Comparison of ENCODE assay signal across 8 mouse cellular contexts in genomic region chr2:45105922-45106851, GRCm38 (mm10). TPM values are rescaled to one million over a fixed set of nuclear protein-coding genes. Genes with fewer than 3 reads are reported as not detected.
DNase-seq lines count a peak whose midpoint lies in the region; ATAC-seq lines count a peak whose summit lies in the region.

No protein-coding gene starts in this region.

- no peaks in the 10 kb centered on the region for H3K9me3 ChIP-seq in kidney, embryonic 15.5 days (replicated peaks)
- no peaks in the 10 kb centered on the region for H3K9me3 ChIP-seq in heart, embryonic 16.5 days (replicated peaks; ENCODE audit: control insufficient read depth, low read length)
- H3K9me3 ChIP-seq in midbrain, embryonic 13.5 days = no peaks in the 10 kb centered on the region

- no peak for ATAC-seq in kidney, embryonic 15.5 days (replicated peaks; ENCODE audit: low FRiP score)
- ATAC-seq in heart, embryonic 16.5 days (replicated peaks; ENCODE audit: extremely low read depth, insufficient read depth, low FRiP score) = no peak
- ATAC-seq in midbrain, embryonic 13.5 days = no peak

- no peak for DNase-seq in kidney, adult 8-10 months
- no peak for DNase-seq in embryo, embryonic 10 days (ENCODE audit: low spot score)
- DNase-seq in c-Kit-positive CD71-positive TER-119-positive erythroid progenitor cells, embryonic 14.5 days (ENCODE audit: low spot score) = no peak
- DNase-seq in retina, postnatal 1 day = no peak

- 47% methylated on average over 7 of the region's 7 CpGs for WGBS in kidney, embryonic 15.5 days
- WGBS in heart, embryonic 16.5 days = 39% methylated on average over 7 of the region's 7 CpGs
- 31% methylated on average over 7 of the region's 7 CpGs for WGBS in midbrain, embryonic 13.5 days

- no peaks in the 10 kb centered on the region for H3K36me3 ChIP-seq in kidney, embryonic 15.5 days
- H3K36me3 ChIP-seq in heart, embryonic 16.5 days (ENCODE audit: control insufficient read depth, insufficient read depth) = no peaks in the 10 kb centered on the region
- H3K36me3 ChIP-seq in midbrain, embryonic 13.5 days = no peaks in the 10 kb centered on the region

- H3K4me2 ChIP-seq in kidney, embryonic 15.5 days = peak overlapping the region; percentile 77
- H3K4me2 ChIP-seq in heart, embryonic 16.5 days (ENCODE audit: low read depth, low read length) = peak overlapping the region; percentile 53
- peak overlapping the region; percentile 76 for H3K4me2 ChIP-seq in midbrain, embryonic 13.5 days (replicated peaks)

- peaks cover 52% of the 10 kb centered on the region for H3K4me1 ChIP-seq in kidney, embryonic 15.5 days
- no peaks in the 10 kb centered on the region; the same call in 1 of the 2 replicates for H3K4me1 ChIP-seq in brown adipose tissue, adult 24 weeks (ENCODE audit: control insufficient read depth, insufficient read depth, insufficient read length, low read length)
- peaks cover 55% of the 10 kb centered on the region for H3K4me1 ChIP-seq in heart, embryonic 16.5 days (ENCODE audit: control insufficient read depth, insufficient read depth, low read length)
- peaks cover 81% of the 10 kb centered on the region for H3K4me1 ChIP-seq in midbrain, embryonic 13.5 days (replicated peaks)

- peak overlapping the region; percentile 70 for H3K27ac ChIP-seq in kidney, embryonic 15.5 days
- peak overlapping the region; percentile 84 for H3K27ac ChIP-seq in brown adipose tissue, adult 24 weeks (replicated peaks; ENCODE audit: low read depth, low read length)
- peak overlapping the region; percentile 77 for H3K27ac ChIP-seq in heart, embryonic 16.5 days (ENCODE audit: low read length)
- peak overlapping the region; percentile 69 for H3K27ac ChIP-seq in midbrain, embryonic 13.5 days

- H3K27me3 ChIP-seq in kidney, embryonic 15.5 days = peaks cover 15% of the 10 kb centered on the region
- no peaks in the 10 kb centered on the region for H3K27me3 ChIP-seq in heart, embryonic 16.5 days (ENCODE audit: control insufficient read depth, insufficient read depth, low read length)
- H3K27me3 ChIP-seq in midbrain, embryonic 13.5 days = no peaks in the 10 kb centered on the region

- peak overlapping the region; percentile 18 for H3K4me3 ChIP-seq in kidney, embryonic 15.5 days (replicated peaks)
- H3K4me3 ChIP-seq in brown adipose tissue, adult 24 weeks (ENCODE audit: insufficient read depth, low read depth, low read length) = peak overlapping the region; percentile 27
- H3K4me3 ChIP-seq in heart, embryonic 16.5 days (ENCODE audit: low read length) = peak overlapping the region; percentile 19
- H3K4me3 ChIP-seq in midbrain, embryonic 13.5 days (replicated peaks) = peak overlapping the region; percentile 22

- peak overlapping the region; percentile 31; the same call in 1 of the 2 replicates for H3K9ac ChIP-seq in kidney, embryonic 15.5 days
- peak overlapping the region; percentile 63 for H3K9ac ChIP-seq in heart, embryonic 16.5 days (ENCODE audit: low read length)
- peak overlapping the region; percentile 51; the same call in 1 of the 2 replicates for H3K9ac ChIP-seq in midbrain, embryonic 13.5 days (replicated peaks)

RNA-seq across cellular contexts. Expression of gene Zeb2, which starts 11.0 kb away (rescaled TPM):
- polyA plus RNA-seq in kidney, embryonic 15.5 days (2015; fragmentation: Nextera tagmentation; extraction: Ambion mirVana) = 51.1 and 57.1 TPM in 2 replicates
- 51.2 and 53.0 TPM in 2 replicates for polyA plus RNA-seq in brown adipose tissue, adult 24 weeks (2012; ENCODE audit: insufficient read depth, insufficient read length, missing spikeins)
- polyA plus RNA-seq in heart, embryonic 16.5 days (2015; fragmentation: Nextera tagmentation; extraction: Ambion mirVana) = 19.9 and 25.2 TPM in 2 replicates
- polyA plus RNA-seq in midbrain, embryonic 13.5 days (2015; fragmentation: Nextera tagmentation; extraction: Ambion mirVana) = 38.9 and 50.2 TPM in 2 replicates
